Mouse (Mus musculus): Measurements from ENCODE around the gene Hand1. TPM values are rescaled to one million over a fixed set of nuclear protein-coding genes. Genes with fewer than 3 reads are reported as not detected.

The Hand1 gene
- polyA plus RNA-seq, 1 experiment from 2014 or later: 0.07 TPM

DNA sequence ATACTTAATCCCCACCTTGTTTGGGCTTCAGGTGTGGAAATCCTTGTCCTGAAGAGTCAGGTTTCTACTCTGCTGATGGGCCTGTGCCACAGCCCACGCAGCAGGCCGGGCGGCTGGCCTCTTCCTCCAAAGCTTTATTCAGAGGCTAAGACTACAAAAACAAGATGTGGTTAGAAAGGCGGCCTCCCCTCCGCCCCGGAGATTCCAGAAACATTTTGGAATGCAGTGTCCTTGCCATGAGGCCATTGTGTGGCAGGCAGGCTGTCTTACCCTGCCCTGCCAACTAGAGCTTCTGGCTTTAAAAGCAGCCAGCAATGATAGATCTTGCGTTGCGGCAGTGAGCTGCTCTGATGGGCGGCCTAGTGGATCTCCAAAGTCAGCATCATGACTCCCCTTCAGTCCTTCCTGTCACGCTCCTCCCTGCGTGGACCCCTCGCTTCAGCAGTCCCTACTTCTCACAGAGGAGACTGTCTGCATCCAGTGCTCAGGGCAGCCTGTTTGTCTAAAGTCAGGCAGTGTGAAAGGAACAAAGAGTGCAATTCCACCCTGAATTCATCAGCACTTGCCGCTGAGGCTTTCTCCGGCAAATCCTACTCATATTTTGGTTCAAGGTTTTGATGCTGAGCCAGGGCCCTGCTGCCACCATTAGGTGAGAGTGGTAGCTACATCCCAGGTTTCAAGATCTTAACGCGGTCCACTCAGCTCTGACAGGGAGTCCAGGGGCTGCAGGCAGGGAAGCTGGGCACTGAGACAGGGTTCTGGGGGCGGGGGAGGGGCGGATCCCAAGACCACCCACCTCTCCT, 45.8 kb downstream of the Hand1 start:
- Histone ChIP-seq H3K4me3 (ENCODE audit: low read depth, low read length) (no peak overlapping the region), H3K9ac (replicated peaks) (no peak overlapping the region), H3K27me3 (ENCODE audit: insufficient read depth, low read length) (no peaks in the 10 kb centered on the region), H3K4me2 (ENCODE audit: low read depth, low read length) (no peak overlapping the region), H3K9me3 (ENCODE audit: low read length) (no peaks in the 10 kb centered on the region), H3K27ac (ENCODE audit: low read depth) (no peak overlapping the region), H3K4me1 (ENCODE audit: insufficient read depth) (no peaks in the 10 kb centered on the region), H3K36me3 (replicated peaks; ENCODE audit: insufficient read depth, low read length) (peaks cover 4% of the 10 kb centered on the region; the same call in 1 of the 2 replicates)
- no peak for ATAC-seq
- WGBS (ENCODE audit: insufficient replicate concordance): 72% methylated on average over 18 of the region's 18 CpGs
- no peak for TF ChIP-seq EP300 (IDR thresholded peaks at IDR 0.05; ENCODE audit: low read depth)
- TF ChIP-seq CTCF (IDR thresholded peaks at IDR 0.05; ENCODE audit: low read depth): no peak
- no peak for DNase-seq

DNA sequence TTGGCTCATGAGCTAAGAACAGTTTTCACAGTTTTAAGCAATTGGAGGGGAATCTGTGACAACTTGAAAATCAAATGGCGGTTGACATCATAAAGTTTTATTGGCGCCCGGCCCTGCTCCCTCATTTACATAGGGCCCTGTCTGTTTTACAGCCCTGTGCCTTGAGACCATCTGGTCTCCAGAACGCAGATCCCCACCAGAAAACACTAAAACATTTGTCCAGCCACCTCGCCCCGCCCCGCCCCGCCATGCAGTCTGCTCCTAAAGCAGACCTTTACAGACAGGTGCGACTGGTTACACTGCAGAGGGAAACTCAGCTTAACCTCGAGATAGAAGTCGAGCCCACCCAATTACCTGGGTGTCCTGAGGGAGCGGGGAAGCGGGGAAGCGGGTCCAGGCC, 52.8 kb downstream of the Hand1 start:
- no peak overlapping the region for H3K9ac ChIP-seq (replicated peaks)
- peaks cover 8% of the 10 kb centered on the region for H3K36me3 ChIP-seq (replicated peaks; ENCODE audit: insufficient read depth, low read length)
- H3K4me3 ChIP-seq (ENCODE audit: low read depth, low read length): no peak overlapping the region
- ATAC-seq: no peak
- H3K4me1 ChIP-seq (ENCODE audit: insufficient read depth): no peaks in the 10 kb centered on the region
- no peak overlapping the region for H3K4me2 ChIP-seq (ENCODE audit: low read depth, low read length)
- no peaks in the 10 kb centered on the region for H3K9me3 ChIP-seq (ENCODE audit: low read length)
- no peak for DNase-seq
- no peaks in the 10 kb centered on the region for H3K27me3 ChIP-seq (ENCODE audit: insufficient read depth, low read length)
- 84% methylated on average over 14 of the region's 14 CpGs for WGBS (ENCODE audit: insufficient replicate concordance)
- H3K27ac ChIP-seq (ENCODE audit: low read depth): no peak overlapping the region
- no peak for TF ChIP-seq CTCF (IDR thresholded peaks at IDR 0.05; ENCODE audit: low read depth)
- TF ChIP-seq EP300 (IDR thresholded peaks at IDR 0.05; ENCODE audit: low read depth): no peak

Other genes with a start within 250 kb of the Hand1 start
- gene Galnt10, start 187.4 kb downstream of the Hand1 start, polyA plus RNA-seq (2015; fragmentation: Nextera tagmentation; extraction: Ambion mirVana): 6.5 and 8.2 TPM in 2 replicates
- 5.8 and 7.1 TPM in 2 replicates for gene Sap30l, start 31.2 kb downstream of the Hand1 start, polyA plus RNA-seq (2015; fragmentation: Nextera tagmentation; extraction: Ambion mirVana)
- gene Larp1, start 176.2 kb upstream of the Hand1 start, polyA plus RNA-seq (2015; fragmentation: Nextera tagmentation; extraction: Ambion mirVana): 10.8 and 11.0 TPM in 2 replicates

Measured in liver, postnatal 0 days (tissue).